Mouse (Mus musculus) erythroblast, adult 5-6 weeks (primary cell): Measurements from ENCODE around the gene Sirt5. TPM values are rescaled to one million over a fixed set of nuclear protein-coding genes. Genes with fewer than 3 reads are reported as not detected.
A peak's percentile ranks its signal among the peaks of the same experiment; 100 is the strongest.

Experiments
- ATAC-seq: replicated peaks from 2 replicates; pipeline ENCODE4 v1.8.0; 2016; ENCODE audit warnings: moderate number of reproducible peaks, mild to moderate bottlenecking, moderate TSS enrichment, inconsistent platforms; ENCODE audit not compliant: poor library complexity, low FRiP score, severe bottlenecking
- total RNA-seq, 2 experiments: library from RNA; stranded (forward) in 1 of 2; stranded (reverse) in 1 of 2; fragments of 150-400 nt in 1 of 2; fragments of 200-764, 138-1000 nt in 1 of 2; gene quantifications; 2 replicates each; pipeline versions ENCODE4 v1.2.3 to v1.2.4; 2015 to 2017; ENCODE audit warnings: low replicate concordance in 2 of 2

Sirt5 gene
- total RNA-seq, 2 experiments from 2014 or later = 0.34 TPM; not detected in 1

GRCm38 (mm10) chr13:43370063-43370462, 4.8 kb downstream of the Sirt5 start:
- no peak for ATAC-seq

GRCm38 (mm10) chr13:43372892-43373291, 7.6 kb downstream of the Sirt5 start:
- no peak for ATAC-seq

GRCm38 (mm10) chr13:43374205-43374604, 8.9 kb downstream of the Sirt5 start:
- ATAC-seq = no peak

- ATAC-seq = no peak
Measured at GRCm38 (mm10) chr13:43374918-43375432, 9.7 kb downstream of the Sirt5 start.

- no peak for ATAC-seq
Measured at GRCm38 (mm10) chr13:43379989-43380388, 14.7 kb downstream of the Sirt5 start.

GRCm38 (mm10) chr13:43385321-43385720, 20.0 kb downstream of the Sirt5 start:
- no peak for ATAC-seq

- ATAC-seq = no peak
Measured at GRCm38 (mm10) chr13:43397700-43398296, 32.5 kb downstream of the Sirt5 start.

GRCm38 (mm10) chr13:43398297-43399080, 33.2 kb downstream of the Sirt5 start, which contains the start of gene Nol7:
Nol7 (plus strand) TSS chr13:43398390.
- ATAC-seq = peak; percentile 98

GRCm38 (mm10) chr13:43399576-43399975, 34.3 kb downstream of the Sirt5 start:
- ATAC-seq = no peak

GRCm38 (mm10) chr13:43412311-43412710, 47.0 kb downstream of the Sirt5 start:
- no peak for ATAC-seq

- ATAC-seq = no peak
Measured at GRCm38 (mm10) chr13:43413611-43414010, 48.3 kb downstream of the Sirt5 start.

GRCm38 (mm10) chr13:43415249-43415648, 50.0 kb downstream of the Sirt5 start:
- ATAC-seq = no peak

GRCm38 (mm10) chr13:43428436-43428835, 63.1 kb downstream of the Sirt5 start:
- no peak for ATAC-seq

GRCm38 (mm10) chr13:43433395-43433794, 68.1 kb downstream of the Sirt5 start:
- ATAC-seq = no peak

- no peak for ATAC-seq
Measured at GRCm38 (mm10) chr13:43440376-43440775, 75.1 kb downstream of the Sirt5 start.

GRCm38 (mm10) chr13:43442551-43442950, 77.3 kb downstream of the Sirt5 start:
- no peak for ATAC-seq

- no peak for ATAC-seq
Measured at GRCm38 (mm10) chr13:43443706-43444105, 78.4 kb downstream of the Sirt5 start.

GRCm38 (mm10) chr13:43444717-43445116, 79.4 kb downstream of the Sirt5 start:
- ATAC-seq = no peak
